Mouse (Mus musculus) liver, adult 2 months (tissue): Measurements from ENCODE around the gene Kctd4. TPM values are rescaled to one million over a fixed set of nuclear protein-coding genes. Genes with fewer than 3 reads are reported as not detected.
A peak's percentile ranks its signal among the peaks of the same experiment; 100 is the strongest.

Source experiments
- DNase-seq: peaks from one replicate; pipeline ENCODE4 v3.0.0-alpha.2; 2011; ENCODE audit warnings: low read depth, low spot score; ENCODE audit errors: extremely low read depth
- H3K27ac ChIP-seq: fragments of 200-500 bp; replicated peaks from 2 replicates; pipeline ENCODE4 v1.5.1; 2012; ENCODE audit warnings: low read depth, mild to moderate bottlenecking, control low read depth, inconsistent platforms, low read length; ENCODE audit not compliant: insufficient read depth
- H3K27me3 ChIP-seq: fragments of 200-500 bp; 2 replicates; pipeline ENCODE4 v1.6.1; 2012; ENCODE audit warnings: mild to moderate bottlenecking, moderate library complexity, low read length, inconsistent platforms; ENCODE audit not compliant: control insufficient read depth, insufficient read depth
- H3K36me3 ChIP-seq: fragments of 200-500 bp; 2 replicates; pipeline ENCODE4 v1.6.1; 2012; ENCODE audit warnings: low read length, inconsistent platforms; ENCODE audit not compliant: control insufficient read depth, insufficient read depth
- H3K4me1 ChIP-seq: fragments of 200-500 bp; 2 replicates; pipeline ENCODE4 v1.6.1; 2011; ENCODE audit warnings: low read length; ENCODE audit not compliant: control insufficient read depth, insufficient read depth
- H3K4me3 ChIP-seq: fragments of 200-500 bp; 2 replicates; pipeline ENCODE4 v1.5.1; 2011; ENCODE audit warnings: low read depth, mild to moderate bottlenecking, control low read depth, low read length, moderate library complexity; ENCODE audit not compliant: insufficient read depth
- H3K79me2 ChIP-seq: fragments of 200-500 bp; 2 replicates; pipeline ENCODE4 v1.6.1; 2012; ENCODE audit warnings: inconsistent platforms, mild to moderate bottlenecking, low read length, moderate library complexity; ENCODE audit not compliant: control insufficient read depth, insufficient read depth
- H3K9ac ChIP-seq: fragments of 200-500 bp; 2 replicates; pipeline ENCODE4 v1.6.1; 2012; ENCODE audit warnings: low read depth, mild to moderate bottlenecking, control low read depth, inconsistent platforms, low read length
- CTCF ChIP-seq: fragments of 200-500 bp; IDR thresholded peaks from 2 replicates; pipeline ENCODE4 v1.5.1; 2011; ENCODE audit warnings: low read depth, low read length, control low read depth
- POLR2A ChIP-seq: fragments of 200-500 bp; IDR thresholded peaks from 2 replicates; pipeline ENCODE4 v1.6.1; 2011; ENCODE audit warnings: low read length, control low read depth; ENCODE audit not compliant: insufficient read depth; ENCODE audit errors: extremely low read depth
- WGBS: fragments of 180-500 bp; shearing (Covaris S2); methylation state at CpG from one replicate; pipeline ENCODE4 v1.1.7; 2018; 5-methylcytosine and 5-hydroxymethylcytosine counted together
- polyA plus RNA-seq: library from polyadenylated mRNA; depleted of rRNA; stranded (reverse); fragments of >200 nt; gene quantifications from 2 replicates; pipeline ENCODE4 v1.2.3, GENCODE M21; 2012; rRNA removed
- total RNA-seq: library from RNA; depleted of rRNA; stranded (reverse); fragments of >200 nt; gene quantifications from 2 replicates; pipeline ENCODE4 v1.2.3, GENCODE M21; 2014; rRNA removed

The Kctd4 gene
- total and polyA plus RNA-seq, 2 experiments, result not detected

DNA sequence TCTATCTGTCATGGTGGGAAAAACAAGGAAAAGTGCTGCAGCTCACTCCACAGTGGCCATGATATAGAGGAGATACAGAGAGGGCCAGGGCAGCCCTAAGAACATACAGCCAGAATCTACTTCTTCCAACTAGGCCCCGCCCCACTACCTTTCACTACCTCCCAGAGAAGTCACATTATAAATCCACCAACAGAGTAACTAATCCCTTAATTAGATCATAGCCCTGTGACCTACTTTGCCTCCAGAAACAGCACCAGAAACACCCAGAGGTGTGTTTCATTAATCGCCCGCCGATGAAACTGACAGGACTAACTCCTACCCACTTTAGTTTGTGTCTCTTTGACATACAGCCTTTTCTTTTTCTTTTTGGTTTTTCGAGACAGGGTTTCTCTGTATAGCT is 54.4 kb downstream of the Kctd4 start:
- H3K9ac ChIP-seq, result no peak overlapping the region

DNA sequence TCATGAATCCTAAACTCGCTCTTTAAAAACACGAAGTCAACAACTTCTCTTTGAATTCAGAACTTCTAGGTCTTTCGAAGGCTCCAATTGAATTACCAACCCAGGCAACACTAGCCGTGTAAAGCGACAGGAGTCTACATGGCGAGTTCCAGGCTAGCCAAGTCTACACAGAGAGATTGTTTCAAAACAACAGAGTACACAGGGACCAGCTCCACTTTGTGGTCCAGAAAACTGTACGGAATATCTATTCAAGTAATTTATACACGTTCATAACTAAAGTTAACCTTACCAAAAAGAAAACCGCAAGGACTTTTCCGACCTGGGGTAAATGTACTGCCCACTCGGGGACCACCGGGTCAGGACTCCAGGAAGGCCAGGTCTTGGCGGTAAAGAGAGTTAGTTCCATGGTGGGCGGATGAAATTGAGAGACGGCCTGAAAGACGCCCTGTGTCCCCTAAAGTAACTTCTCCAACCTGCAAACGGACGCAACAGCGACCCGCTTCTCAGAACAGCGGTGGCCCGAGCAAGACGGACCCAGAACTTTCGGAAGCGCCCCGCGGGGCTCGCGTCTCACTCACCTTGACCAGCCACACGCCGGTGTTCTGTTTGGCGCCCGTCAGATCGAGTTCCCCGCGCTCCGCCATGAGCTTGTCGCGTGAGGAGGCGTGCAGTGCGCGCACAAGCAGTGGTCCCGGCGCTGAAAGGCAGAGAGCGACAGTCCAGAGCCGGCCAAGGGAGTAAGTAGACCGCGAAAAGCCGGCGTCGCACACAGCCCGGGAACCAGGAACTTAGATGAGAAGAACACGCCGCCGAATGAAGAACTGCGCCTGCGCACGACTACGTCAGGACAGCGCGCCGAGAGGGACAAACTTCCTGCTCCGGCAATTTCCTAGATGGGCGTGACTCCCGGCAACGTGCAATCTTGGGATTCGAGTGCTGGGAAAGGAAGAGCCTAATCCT is 55.6 kb downstream of the Kctd4 start, which contains the start of gene Gtf2f2:
Gene Gtf2f2 (minus strand): TSS at position 764 of the 960 bp plus-strand sequence.
- WGBS, result under 1% methylated on average over 67 of the region's 67 CpGs
- TF ChIP-seq CTCF (no peak), POLR2A (0 out of 2 replicates have a peak, but pooled peaks have one; percentile 24)
- H3K4me3 ChIP-seq, result peak within 1 kb of the TSS; percentile 93
- H3K36me3 ChIP-seq, result no peaks in the 10 kb centered on the region
- peaks cover 9% of the 10 kb centered on the region for H3K4me1 ChIP-seq
- peak within 1 kb of the TSS; percentile 53; the same call in 1 of the 2 replicates for H3K27ac ChIP-seq
- H3K79me2 ChIP-seq, result peaks cover 6% of the 10 kb centered on the region; the same call in 1 of the 2 replicates
- no peaks in the 10 kb centered on the region for H3K27me3 ChIP-seq
- DNase-seq, result peak; percentile 88
- H3K9ac ChIP-seq, result peak within 1 kb of the TSS; percentile 90

More for the DNA sequence above, 54.4 kb downstream of the Kctd4 start:
- TF ChIP-seq CTCF (no peak), POLR2A (no peak)
- Histone ChIP-seq H3K79me2 (peaks cover 6% of the 10 kb centered on the region; the same call in 1 of the 2 replicates), H3K27ac (no peak overlapping the region), H3K27me3 (no peaks in the 10 kb centered on the region), H3K4me1 (peaks cover 9% of the 10 kb centered on the region), H3K36me3 (peaks cover 1% of the 10 kb centered on the region; the same call in 1 of the 2 replicates), H3K4me3 (no peak overlapping the region)
- WGBS, result 80% methylated on average over 5 of the region's 5 CpGs
- no peak for DNase-seq

DNA sequence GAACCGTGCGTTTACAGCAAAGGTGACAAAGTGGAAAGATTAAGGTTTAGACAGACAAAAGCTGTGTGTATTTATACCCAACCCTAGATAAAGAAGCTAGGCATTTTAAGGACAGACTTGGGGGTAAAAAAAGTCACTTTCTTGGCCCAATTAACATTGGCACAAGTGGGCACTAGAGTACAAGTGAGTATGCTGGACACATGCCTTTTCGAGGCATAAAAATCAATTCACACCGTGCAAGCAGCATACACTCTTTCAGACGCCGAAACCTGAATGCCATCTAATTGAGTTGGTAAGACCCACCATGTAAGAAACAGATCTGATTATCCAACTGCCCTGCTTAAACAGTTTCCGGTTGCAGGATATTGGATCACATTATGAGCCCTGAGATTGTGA is 56.3 kb downstream of the Kctd4 start:
- Histone ChIP-seq H3K4me1 (peaks cover 9% of the 10 kb centered on the region), H3K9ac (no peak overlapping the region), H3K27ac (no peak overlapping the region), H3K36me3 (no peaks in the 10 kb centered on the region), H3K27me3 (no peaks in the 10 kb centered on the region), H3K4me3 (no peak overlapping the region), H3K79me2 (peaks cover 6% of the 10 kb centered on the region; the same call in 1 of the 2 replicates)
- no peak for TF ChIP-seq POLR2A
- no peak for TF ChIP-seq CTCF
- DNase-seq, result no peak
- WGBS, result 25% methylated on average over 7 of the region's 7 CpGs

DNA sequence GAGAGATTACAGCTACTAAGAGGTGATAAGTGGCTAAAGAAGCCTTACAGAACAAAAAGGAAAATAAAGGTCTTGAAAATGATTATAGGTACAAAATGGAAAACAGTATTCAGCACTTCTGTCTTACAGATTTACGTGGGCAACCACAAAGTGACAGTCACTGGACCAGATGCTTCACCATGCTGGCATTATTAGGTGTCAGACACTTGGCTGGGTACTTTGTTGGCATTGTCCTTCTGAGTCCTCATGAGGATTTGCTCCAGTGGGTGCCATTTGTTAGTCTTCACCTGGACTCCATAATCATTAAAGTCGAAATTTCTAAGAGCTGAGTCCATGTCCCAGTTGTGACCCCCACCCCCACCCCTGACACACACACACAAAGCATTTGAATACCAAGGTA is 59.5 kb downstream of the Kctd4 start:
- Histone ChIP-seq H3K27me3 (no peaks in the 10 kb centered on the region), H3K9ac (no peak overlapping the region), H3K4me1 (peaks cover 5% of the 10 kb centered on the region; the same call in 1 of the 2 replicates), H3K79me2 (peaks cover 4% of the 10 kb centered on the region; the same call in 1 of the 2 replicates), H3K36me3 (no peaks in the 10 kb centered on the region), H3K27ac (no peak overlapping the region), H3K4me3 (no peak overlapping the region)
- WGBS, result 60% methylated on average over 2 of the region's 2 CpGs
- no peak for TF ChIP-seq POLR2A
- TF ChIP-seq CTCF, result no peak
- no peak for DNase-seq

Other genes with a start within 250 kb of the Kctd4 start
- 10.9 and 12.3 TPM in 2 replicates for gene Cog3, start 200.5 kb upstream of the Kctd4 start, total RNA-seq
- gene Cog3, start 200.5 kb upstream of the Kctd4 start, polyA plus RNA-seq, result 4.2 and 5.3 TPM in 2 replicates
- gene Slc25a30, start 168.0 kb upstream of the Kctd4 start, total RNA-seq, result 10.5 and 14.8 TPM in 2 replicates
- 7.3 and 17.4 TPM in 2 replicates for gene Slc25a30, start 168.0 kb upstream of the Kctd4 start, polyA plus RNA-seq
- gene Tpt1, start 109.9 kb upstream of the Kctd4 start, total RNA-seq, result 1,382 and 1,429 TPM in 2 replicates
- gene Tpt1, start 109.9 kb upstream of the Kctd4 start, polyA plus RNA-seq, result 1,392 and 1,422 TPM in 2 replicates
- 7.3 and 9.7 TPM in 2 replicates for gene Gtf2f2, start 55.9 kb downstream of the Kctd4 start, total RNA-seq
- gene Gtf2f2, start 55.9 kb downstream of the Kctd4 start, polyA plus RNA-seq, result 1.5 and 2.0 TPM in 2 replicates
- 7.0 and 8.6 TPM in 2 replicates for gene Gpalpp1, start 155.8 kb downstream of the Kctd4 start, total RNA-seq
- 2.0 and 2.1 TPM in 2 replicates for gene Gpalpp1, start 155.8 kb downstream of the Kctd4 start, polyA plus RNA-seq
- 2.2 and 2.7 TPM in 2 replicates for gene Nufip1, start 155.9 kb downstream of the Kctd4 start, total RNA-seq
- gene Nufip1, start 155.9 kb downstream of the Kctd4 start, polyA plus RNA-seq, result 1.9 and 2.0 TPM in 2 replicates